Comparison of ENCODE assay signal across 7 mouse cellular contexts in the genomic region with DNA sequence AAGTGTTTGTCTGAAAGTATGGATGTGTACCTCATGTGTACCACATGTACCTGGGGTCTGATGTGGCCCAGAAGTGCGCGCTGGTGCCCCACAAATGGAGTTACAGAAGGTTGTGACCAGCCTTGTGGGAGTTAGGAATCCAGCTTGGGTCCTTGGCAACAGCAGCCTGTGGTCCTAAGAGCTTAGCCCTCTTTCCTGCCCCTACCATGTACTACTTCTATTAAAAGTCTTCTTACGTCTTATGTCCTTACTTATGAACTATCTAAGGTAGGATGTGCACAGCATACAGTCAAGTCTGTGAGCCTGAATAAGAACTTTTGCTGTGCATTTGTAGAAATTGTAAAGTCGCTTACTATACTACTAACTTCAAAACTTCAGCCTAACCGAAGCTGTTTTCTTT. TPM values are rescaled to one million over a fixed set of nuclear protein-coding genes. Genes with fewer than 3 reads are reported as not detected.
DNase-seq lines count a peak whose midpoint lies in the region; ATAC-seq and TF ChIP-seq lines count a peak whose summit lies in the region.

No protein-coding gene starts in this region.

- TF ChIP-seq POLR2A in small intestine, adult 2 months (IDR thresholded peaks at IDR 0.05; ENCODE audit: low read depth, low read length), result no peak

- no peaks in the 10 kb centered on the region for H3K9me3 ChIP-seq in megakaryocyte, embryonic 14.5 days
- H3K9me3 ChIP-seq in embryonic facial prominence, embryonic 13.5 days, result no peaks in the 10 kb centered on the region
- H3K9me3 ChIP-seq in limb, embryonic 11.5 days (ENCODE audit: control insufficient read depth, low read length), result no peaks in the 10 kb centered on the region

- intact Hi-C loops in left cerebral cortex, postnatal 36 days (cut with DNase I), result no loop called here

- TF ChIP-seq CTCF in small intestine, adult 2 months (IDR thresholded peaks at IDR 0.05; ENCODE audit: extremely low read depth, insufficient read length, insufficient replicate concordance, low read depth, low read length), result no peak

- H3K36me3 ChIP-seq in megakaryocyte, embryonic 14.5 days (replicated peaks; ENCODE audit: low read length), result peaks cover 23% of the 10 kb centered on the region
- peaks cover 9% of the 10 kb centered on the region for H3K36me3 ChIP-seq in embryonic facial prominence, embryonic 13.5 days
- peaks cover 4% of the 10 kb centered on the region; the same call in 1 of the 2 replicates for H3K36me3 ChIP-seq in limb, embryonic 11.5 days (ENCODE audit: control insufficient read depth, insufficient read depth, low read length)
- H3K36me3 ChIP-seq in small intestine, adult 2 months (ENCODE audit: control insufficient read depth, insufficient read depth, low read length), result peaks cover 6% of the 10 kb centered on the region; the same call in 1 of the 2 replicates

- WGBS in embryonic facial prominence, embryonic 13.5 days, result 29% methylated on average over 5 of the region's 5 CpGs
- WGBS in limb, embryonic 11.5 days, result 44% methylated on average over 5 of the region's 5 CpGs
- WGBS in small intestine, adult 2 months, result 33% methylated on average over 5 of the region's 5 CpGs

- no peak for ATAC-seq in megakaryocyte, adult 5-6 weeks (ENCODE audit: poor library complexity, severe bottlenecking)
- no peak for ATAC-seq in embryonic facial prominence, embryonic 13.5 days (ENCODE audit: insufficient number of reproducible peaks, insufficient read depth, low FRiP score, low TSS enrichment, low read depth)
- ATAC-seq in limb, embryonic 11.5 days (ENCODE audit: insufficient number of reproducible peaks, low FRiP score, low TSS enrichment, low read depth), result no peak

- peaks cover 46% of the 10 kb centered on the region for H3K4me1 ChIP-seq in megakaryocyte, embryonic 14.5 days
- H3K4me1 ChIP-seq in embryonic facial prominence, embryonic 13.5 days, result peaks cover 20% of the 10 kb centered on the region
- H3K4me1 ChIP-seq in limb, embryonic 11.5 days (ENCODE audit: control insufficient read depth, insufficient read depth, low read length), result peaks cover 7% of the 10 kb centered on the region; the same call in 1 of the 2 replicates
- peaks cover 3% of the 10 kb centered on the region; the same call in 1 of the 2 replicates for H3K4me1 ChIP-seq in small intestine, adult 2 months (ENCODE audit: control insufficient read depth, insufficient read depth, insufficient read length, low read length)

- peak overlapping the region; percentile 85 for H3K4me2 ChIP-seq in embryonic facial prominence, embryonic 13.5 days
- H3K4me2 ChIP-seq in limb, embryonic 11.5 days (ENCODE audit: low read depth, severe bottlenecking), result peak overlapping the region; percentile 66

- no peak for DNase-seq in limb, embryonic 11.5 days (ENCODE audit: low spot score)
- no peak for DNase-seq in left cerebral cortex, postnatal 36 days (ENCODE audit: low spot score in 2 of 2)
- no peak for DNase-seq in cerebellum, postnatal 36 days

- no peak overlapping the region for H3K27ac ChIP-seq in embryonic facial prominence, embryonic 13.5 days
- H3K27ac ChIP-seq in limb, embryonic 11.5 days (replicated peaks; ENCODE audit: low read depth, low read length), result no peak overlapping the region
- H3K27ac ChIP-seq in small intestine, adult 2 months (ENCODE audit: insufficient read depth, low read depth, low read length), result no peak overlapping the region

- peak overlapping the region; percentile 94 for H3K4me3 ChIP-seq in megakaryocyte, embryonic 14.5 days (replicated peaks)
- peak overlapping the region; percentile 86 for H3K4me3 ChIP-seq in embryonic facial prominence, embryonic 13.5 days
- H3K4me3 ChIP-seq in limb, embryonic 11.5 days (ENCODE audit: low read depth, low read length), result peak overlapping the region; percentile 93
- H3K4me3 ChIP-seq in small intestine, adult 2 months (ENCODE audit: low read depth, low read length), result peak overlapping the region; percentile 44

- H3K27me3 ChIP-seq in megakaryocyte, embryonic 14.5 days (replicated peaks), result no peaks in the 10 kb centered on the region
- no peaks in the 10 kb centered on the region for H3K27me3 ChIP-seq in embryonic facial prominence, embryonic 13.5 days
- no peaks in the 10 kb centered on the region for H3K27me3 ChIP-seq in limb, embryonic 11.5 days (ENCODE audit: control insufficient read depth, insufficient read depth, low read length)
- H3K27me3 ChIP-seq in small intestine, adult 2 months (ENCODE audit: control insufficient read depth, insufficient read depth, low read length), result no peaks in the 10 kb centered on the region

- H3K9ac ChIP-seq in embryonic facial prominence, embryonic 13.5 days, result peak overlapping the region; percentile 95
- H3K9ac ChIP-seq in limb, embryonic 11.5 days (ENCODE audit: low read length), result peak overlapping the region; percentile 32; the same call in 1 of the 2 replicates

RNA-seq across cellular contexts. Expression of gene Mmadhc, which starts 1.0 kb away (rescaled TPM):
- polyA plus RNA-seq in megakaryocyte, embryonic 14.5 days (2012; ENCODE audit: insufficient read depth, low replicate concordance), result 43.9 and 50.1 TPM in 2 replicates
- total RNA-seq in megakaryocyte, adult 5-6 weeks (2015), result 76.9 and 77.0 TPM in 2 replicates
- total RNA-seq in megakaryocyte, adult 5-6 weeks (2017), result 45.9 and 62.3 TPM in 2 replicates
- 163 and 164 TPM in 2 replicates for polyA plus RNA-seq in embryonic facial prominence, embryonic 13.5 days (2015; fragmentation: Nextera tagmentation; extraction: Ambion mirVana)
- 168 and 170 TPM in 2 replicates for polyA plus RNA-seq in limb, embryonic 11.5 days (2014; fragmentation: Nextera tagmentation; extraction: Ambion mirVana)
- 28.2 and 38.6 TPM in 2 replicates for polyA plus RNA-seq in small intestine, adult 2 months (2012; rRNA removed)
- total RNA-seq in left cerebral cortex, postnatal 36 days (2021), result 10 to 100 TPM; 49.8 to 50.2 TPM

Comparison
In these comparisons a context has a peak if more than half of its experiments do, and no peak if none do; other contexts are left out.
1. H3K4me3 ChIP-seq: peak in every context shown above with its lines; median percentile 94 in megakaryocyte, embryonic 14.5 days; 93 in limb, embryonic 11.5 days; 86 in embryonic facial prominence, embryonic 13.5 days; 44 in small intestine, adult 2 months.